Mouse (Mus musculus) central nervous system, embryonic 18 days (tissue): Measurements from ENCODE around the gene Rbks. TPM values are rescaled to one million over a fixed set of nuclear protein-coding genes. Genes with fewer than 3 reads are reported as not detected.

Source experiments
- polyA plus RNA-seq: library from polyadenylated mRNA; depleted of rRNA; stranded (reverse); fragments of >200 nt; gene quantifications from 2 replicates; pipeline ENCODE4 v1.2.3, GENCODE M21; 2012; rRNA removed

Gene Rbks
- 1.2 and 1.7 TPM in 2 replicates for polyA plus RNA-seq

DNA sequence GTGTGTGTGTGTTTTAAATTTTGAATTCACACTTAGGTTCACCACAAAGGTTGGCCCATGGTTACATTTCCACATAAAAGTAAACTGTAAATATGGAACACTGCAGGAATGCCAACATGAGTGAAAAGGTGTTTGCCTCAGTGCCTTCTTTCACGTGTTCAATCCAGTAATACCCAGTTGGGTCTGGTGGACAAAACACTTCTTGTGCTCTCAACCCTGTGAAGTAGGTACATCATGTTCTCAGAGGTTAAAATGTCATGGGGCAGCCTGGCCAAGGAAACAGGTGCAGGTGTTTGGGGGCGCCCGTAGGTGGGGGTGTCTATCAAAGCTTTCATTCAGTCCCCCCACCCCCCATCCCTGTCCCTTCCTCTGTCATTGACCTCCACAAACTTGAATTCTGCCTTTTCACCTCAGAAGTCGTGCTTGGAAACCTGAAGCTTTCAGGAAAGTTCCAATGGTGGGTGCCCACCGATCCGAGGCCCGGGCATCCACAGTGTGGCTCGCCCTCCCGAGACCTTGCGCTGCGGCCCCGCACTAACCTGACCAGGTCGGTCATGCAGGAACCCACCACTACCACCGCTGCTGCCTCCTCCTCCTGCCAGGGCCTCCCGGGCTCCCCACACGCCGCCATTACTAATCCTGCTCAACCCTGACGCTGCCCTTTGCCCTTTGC, at the start of gene Rbks:
Rbks (minus strand) TSS at position 657 of the 673 bp plus-strand sequence.

DNA sequence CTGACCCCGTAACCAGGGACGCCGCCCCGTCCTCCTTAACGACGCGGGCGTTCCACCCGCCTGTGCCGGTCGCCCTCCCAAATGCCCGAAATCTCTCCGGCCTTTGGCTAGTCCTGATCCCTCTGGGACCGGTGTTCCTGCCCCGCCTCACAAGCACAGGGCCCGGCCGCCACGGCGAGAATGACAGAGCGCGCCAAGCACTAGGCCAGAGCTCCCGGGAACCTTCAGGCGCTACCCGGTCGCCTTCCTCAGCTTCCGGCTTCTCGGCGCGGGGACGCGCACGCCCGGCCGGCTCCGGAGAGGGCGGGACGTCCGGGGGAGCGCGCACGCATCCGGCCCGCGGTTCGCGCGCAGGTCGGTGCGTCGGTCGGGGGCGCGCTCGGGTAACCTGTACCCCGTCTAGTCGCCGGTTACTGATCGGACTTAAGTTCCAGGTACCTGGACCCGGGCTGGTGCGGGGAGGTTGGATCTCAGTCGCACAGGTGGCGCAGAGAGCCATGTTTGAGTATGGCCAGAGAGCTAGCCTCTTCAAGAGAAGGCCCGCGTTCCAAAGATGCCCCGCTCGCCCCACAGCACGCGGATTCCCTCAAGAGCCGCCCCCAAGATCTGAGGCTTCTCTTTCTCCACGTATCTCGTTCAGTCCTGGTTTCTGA, 343 bp upstream of the Rbks start, which contains the start of gene Babam2:
Babam2 (plus strand) TSS at position 41 of the 653 bp plus-strand sequence.

DNA sequence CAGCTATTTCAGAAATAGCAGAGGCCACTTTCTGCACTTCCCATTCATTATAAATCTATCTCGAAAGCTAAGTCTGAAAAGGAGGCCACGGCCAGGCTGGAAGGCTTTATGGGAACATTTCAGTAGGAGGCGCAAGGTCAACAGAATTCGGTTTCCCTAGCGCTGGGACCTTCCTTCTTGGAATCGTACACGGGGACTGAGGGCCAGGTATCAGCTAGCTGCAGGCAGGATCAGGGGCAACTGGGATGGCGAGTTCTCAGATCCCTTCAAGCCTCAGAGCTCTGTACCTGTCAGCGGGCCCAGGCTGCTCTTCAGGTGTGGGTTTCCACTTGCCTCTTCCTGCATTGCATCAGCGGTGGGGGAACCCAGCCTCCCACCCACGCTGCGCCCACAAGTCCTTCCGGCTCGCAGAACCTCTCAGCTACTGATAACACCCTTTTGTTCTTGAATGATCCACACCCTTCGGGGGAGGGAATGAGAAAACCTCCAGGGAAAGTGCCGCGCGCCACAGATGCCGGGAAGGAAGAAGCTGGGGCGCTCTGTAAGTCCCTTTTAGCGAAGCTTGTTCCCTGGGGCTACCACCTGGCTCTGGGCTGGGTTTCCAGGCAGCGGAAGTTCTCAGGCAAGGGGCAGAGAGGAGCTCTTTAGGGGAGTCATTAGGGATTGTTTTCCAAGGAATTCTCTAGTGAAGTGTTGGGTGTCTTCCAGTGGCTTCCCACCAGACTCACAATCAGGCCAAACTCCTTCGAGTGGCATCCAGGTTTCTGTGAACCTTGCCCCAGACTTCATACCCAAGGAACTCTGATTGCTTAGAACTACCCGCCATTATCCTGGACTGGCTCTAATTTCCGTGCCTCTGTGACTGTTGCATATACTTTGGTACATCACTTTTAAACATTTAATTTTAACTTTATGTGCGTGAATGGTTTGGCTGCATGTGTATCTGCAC, 100.7 kb downstream of the Rbks start, which contains the start of gene Mrpl33:
Mrpl33 (plus strand) TSS at position 455 of the 949 bp plus-strand sequence.

Other genes with a start within 250 kb of the Rbks start
- 90.2 and 90.7 TPM in 2 replicates for gene Zfp512, start 245.2 kb downstream of the Rbks start, polyA plus RNA-seq
- 0.10 and 0.11 TPM in 2 replicates for gene 4930548H24Rik, start 211.9 kb downstream of the Rbks start, polyA plus RNA-seq
- gene Gpn1, start 202.9 kb downstream of the Rbks start, polyA plus RNA-seq, result 36.4 and 39.5 TPM in 2 replicates
- 22.1 and 22.2 TPM in 2 replicates for gene Slc4a1ap, start 170.6 kb downstream of the Rbks start, polyA plus RNA-seq
- 14.2 and 16.9 TPM in 2 replicates for gene Supt7l, start 169.8 kb downstream of the Rbks start, polyA plus RNA-seq
- 126 and 134 TPM in 2 replicates for gene Mrpl33, start 100.7 kb downstream of the Rbks start, polyA plus RNA-seq
- gene Babam2, start 57 bp upstream of the Rbks start, polyA plus RNA-seq, result 31.1 and 31.3 TPM in 2 replicates